Mouse (Mus musculus): ENCODE measurements around the gene Hnrnpd. TPM values are rescaled to one million over a fixed set of nuclear protein-coding genes. Genes with fewer than 3 reads are reported as not detected.

Gene Hnrnpd
- polyA plus RNA-seq, 1 experiment from 2014 or later: 445 TPM

DNA sequence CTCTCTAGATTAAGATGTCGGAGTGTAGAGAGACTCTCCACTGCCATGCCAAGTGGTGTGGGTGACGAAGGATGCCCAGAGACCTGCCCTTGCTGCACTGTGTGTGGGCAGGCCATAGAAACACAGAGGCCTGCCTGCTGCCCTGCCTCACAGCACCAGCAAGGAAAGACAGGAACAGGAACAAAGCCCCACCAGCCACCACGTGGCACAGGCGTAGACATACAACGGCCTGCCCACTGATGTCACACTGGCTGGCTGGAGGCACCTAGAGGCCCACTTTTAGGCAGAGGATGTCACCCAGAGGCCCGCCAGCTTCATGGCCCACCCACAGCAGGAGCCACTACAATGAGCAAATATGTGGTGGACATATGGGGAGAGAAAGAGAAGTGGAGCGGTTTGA, 21.3 kb upstream of the Hnrnpd start:
- no peaks in the 10 kb centered on the region for H3K9me3 ChIP-seq (replicated peaks)
- no peak overlapping the region for H3K27ac ChIP-seq
- no peak overlapping the region for H3K4me3 ChIP-seq
- ATAC-seq (ENCODE audit: low FRiP score): no peak
- H3K4me2 ChIP-seq (replicated peaks): no peak overlapping the region
- no peaks in the 10 kb centered on the region for H3K36me3 ChIP-seq
- no peaks in the 10 kb centered on the region; the same call in 1 of the 2 replicates for H3K27me3 ChIP-seq
- 0 out of 2 replicates have a peak, but pooled peaks cover 4% of the 10 kb centered on the region for H3K4me1 ChIP-seq
- 83% methylated on average over 7 of the region's 7 CpGs for WGBS
- no peak overlapping the region for H3K9ac ChIP-seq

DNA sequence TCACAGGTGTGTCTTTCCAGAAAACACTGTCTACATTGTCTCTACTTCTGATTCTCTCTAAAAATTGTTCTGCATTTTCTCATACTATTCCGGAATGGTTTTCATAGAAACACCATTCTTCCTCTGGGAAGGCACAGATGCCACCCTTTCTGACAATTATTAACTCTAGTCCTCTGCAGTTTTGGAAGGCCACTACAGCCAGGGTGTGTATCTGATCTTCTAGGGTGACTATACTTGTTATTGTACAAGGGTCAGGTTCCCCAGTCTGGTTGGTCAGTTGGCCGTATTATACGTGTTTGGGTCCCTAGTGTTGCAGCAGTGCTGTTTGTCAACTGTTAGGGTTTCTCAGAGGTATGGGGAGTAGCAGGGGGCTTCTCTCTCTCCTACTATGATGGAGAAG, 15.9 kb upstream of the Hnrnpd start:
- Histone ChIP-seq H3K9me3 (replicated peaks) (no peaks in the 10 kb centered on the region), H3K36me3 (no peaks in the 10 kb centered on the region), H3K9ac (no peak overlapping the region), H3K27ac (no peak overlapping the region), H3K27me3 (no peaks in the 10 kb centered on the region), H3K4me2 (replicated peaks) (no peak overlapping the region), H3K4me1 (no peaks in the 10 kb centered on the region), H3K4me3 (no peak overlapping the region)
- no peak for ATAC-seq (ENCODE audit: low FRiP score)
- 92% methylated on average over 3 of the region's 3 CpGs for WGBS

DNA sequence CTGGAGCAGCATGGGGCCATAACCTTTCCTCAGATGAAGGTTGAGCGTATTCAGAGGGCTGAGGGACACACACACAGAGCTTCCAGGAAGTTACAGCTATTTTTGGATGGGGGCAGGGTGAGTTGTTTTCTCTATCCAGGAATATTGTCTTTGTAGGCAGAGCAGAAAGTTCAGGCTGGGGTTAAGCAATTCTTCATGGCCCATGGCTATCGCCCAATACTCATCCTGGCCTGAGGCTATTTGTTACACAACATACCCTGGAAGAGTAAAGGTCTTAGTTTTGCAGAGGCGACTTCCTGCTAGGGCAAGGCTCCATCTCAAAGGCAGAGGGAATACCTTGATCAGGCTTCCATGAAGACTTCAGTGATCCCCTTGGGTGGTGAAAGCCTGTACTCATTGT, 15.4 kb upstream of the Hnrnpd start:
- 84% methylated on average over 3 of the region's 3 CpGs for WGBS

DNA sequence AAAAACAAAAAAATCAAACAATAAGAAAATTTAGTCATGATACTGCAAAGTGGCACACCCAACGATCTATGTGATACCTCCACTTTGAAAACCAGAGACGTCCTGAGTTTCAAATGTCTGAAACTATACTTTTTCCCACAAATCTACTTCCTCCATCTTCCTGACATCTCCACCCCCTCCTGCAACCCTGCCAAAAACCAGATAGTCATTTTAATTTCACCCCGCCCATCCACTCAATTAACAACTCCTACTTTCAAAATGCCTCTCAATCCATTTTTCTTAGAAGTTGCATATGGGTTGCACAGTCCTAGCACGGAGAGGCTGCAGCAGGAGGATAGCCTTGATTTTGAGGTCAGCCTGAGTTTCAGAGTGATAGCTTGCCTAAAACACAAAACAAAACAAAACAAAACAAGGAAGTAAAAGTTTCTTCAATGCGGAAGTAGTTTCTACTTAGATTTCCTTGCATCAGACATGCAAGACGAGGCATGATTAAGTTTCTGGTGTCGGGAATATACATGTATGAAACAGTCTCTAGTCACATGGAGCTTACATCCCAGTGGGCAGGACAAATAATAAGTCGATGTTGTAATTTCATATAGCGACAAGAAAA, 4.8 kb upstream of the Hnrnpd start:
- 0 out of 2 replicates have a peak, but pooled peaks cover 2% of the 10 kb centered on the region for H3K4me1 ChIP-seq
- ATAC-seq (ENCODE audit: low FRiP score): no peak
- no peaks in the 10 kb centered on the region for H3K36me3 ChIP-seq
- H3K4me3 ChIP-seq: no peak overlapping the region
- H3K9ac ChIP-seq: no peak overlapping the region
- 92% methylated on average over 9 of the region's 9 CpGs for WGBS
- H3K4me2 ChIP-seq (replicated peaks): no peak overlapping the region
- no peak overlapping the region for H3K27ac ChIP-seq
- no peaks in the 10 kb centered on the region for H3K27me3 ChIP-seq
- no peaks in the 10 kb centered on the region for H3K9me3 ChIP-seq (replicated peaks)

More for the DNA sequence above, 15.4 kb upstream of the Hnrnpd start:
- Histone ChIP-seq H3K9me3 (replicated peaks) (no peaks in the 10 kb centered on the region), H3K9ac (no peak overlapping the region), H3K27ac (no peak overlapping the region), H3K4me2 (replicated peaks) (no peak overlapping the region), H3K36me3 (no peaks in the 10 kb centered on the region), H3K27me3 (no peaks in the 10 kb centered on the region), H3K4me3 (no peak overlapping the region), H3K4me1 (no peaks in the 10 kb centered on the region)
- no peak for ATAC-seq (ENCODE audit: low FRiP score)

DNA sequence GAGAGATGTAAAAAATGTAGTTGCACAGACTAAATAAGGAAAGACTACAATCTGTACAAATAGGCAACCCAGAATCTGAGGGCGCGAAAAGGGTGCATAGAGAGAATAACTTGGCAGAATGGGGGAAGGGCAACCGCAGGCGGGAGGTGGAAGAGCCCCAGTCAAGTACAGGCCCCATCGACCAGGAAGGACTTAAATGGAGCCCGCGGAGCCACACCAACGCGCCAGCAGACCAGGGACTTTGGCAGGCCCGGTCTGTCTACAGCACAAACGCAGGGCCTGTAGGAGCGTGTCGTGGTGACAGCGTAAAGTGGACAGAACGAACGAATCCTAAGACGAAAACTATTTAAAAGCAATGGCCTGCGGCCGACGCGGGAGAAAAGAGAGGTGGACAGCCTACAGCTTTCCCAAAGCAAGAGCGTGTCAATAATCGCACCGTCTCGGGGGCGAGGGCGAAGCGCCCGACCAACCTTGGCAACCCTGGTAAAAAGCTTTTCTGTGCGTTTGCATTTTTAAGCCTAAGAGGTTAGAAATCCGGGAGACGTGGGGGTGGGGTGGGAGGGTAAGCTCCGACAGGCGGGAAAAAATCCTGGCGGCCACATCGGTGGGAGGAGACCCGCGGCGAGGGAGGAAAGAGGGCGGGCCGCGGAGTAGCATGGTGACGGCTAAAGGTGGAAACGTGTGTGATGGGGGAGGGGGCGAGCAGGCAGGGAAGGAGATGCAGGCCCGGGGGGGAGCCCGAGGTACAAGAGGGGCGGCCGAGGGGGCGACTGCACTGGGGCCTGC, 1.0 kb downstream of the Hnrnpd start:
- Histone ChIP-seq H3K36me3 (0 out of 2 replicates have a peak, but pooled peaks cover 3% of the 10 kb centered on the region), H3K27me3 (no peaks in the 10 kb centered on the region), H3K9ac (peak overlapping the region; percentile 98), H3K4me1 (peaks cover 34% of the 10 kb centered on the region), H3K9me3 (replicated peaks) (no peaks in the 10 kb centered on the region), H3K4me2 (replicated peaks) (peak overlapping the region; percentile 83), H3K4me3 (peak overlapping the region; percentile 91), H3K27ac (peak overlapping the region; percentile 99)
- WGBS: under 1% methylated on average over 49 of the region's 50 CpGs
- peak; percentile 33 for ATAC-seq (ENCODE audit: low FRiP score)

DNA sequence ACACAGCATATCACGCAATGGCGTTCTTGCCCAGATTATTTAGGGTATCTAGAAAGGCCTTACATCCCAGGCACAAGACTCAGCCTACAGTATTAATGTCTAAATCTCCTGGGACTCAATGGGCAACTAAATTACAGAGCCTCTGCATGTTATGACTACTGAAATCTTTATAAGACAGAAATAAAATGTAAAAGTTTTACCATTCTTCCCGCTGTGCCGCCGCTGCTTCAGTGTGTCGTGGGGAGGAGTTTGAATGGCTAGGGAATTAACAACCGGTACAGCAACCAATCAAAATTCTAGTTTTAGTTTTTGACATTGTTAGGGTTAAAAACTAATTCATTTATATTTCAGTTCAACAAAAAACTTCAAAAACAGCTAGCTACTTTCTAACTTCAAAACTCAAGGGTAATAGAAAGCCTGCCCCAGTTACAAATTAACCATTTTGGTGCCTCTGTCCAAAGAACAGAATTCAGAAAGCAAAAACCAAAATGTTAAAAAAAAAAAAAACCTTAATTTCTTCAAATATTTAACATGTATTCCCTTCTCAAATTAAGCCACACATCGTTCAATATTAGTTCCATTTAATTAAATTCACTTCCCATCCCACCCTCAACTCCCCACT, 2.3 kb downstream of the Hnrnpd start:
- Histone ChIP-seq H3K9ac (peak overlapping the region; percentile 98), H3K36me3 (0 out of 2 replicates have a peak, but pooled peaks cover 3% of the 10 kb centered on the region), H3K4me1 (peaks cover 34% of the 10 kb centered on the region), H3K27ac (no peak overlapping the region), H3K4me2 (replicated peaks) (peak overlapping the region; percentile 83), H3K27me3 (no peaks in the 10 kb centered on the region), H3K9me3 (replicated peaks) (no peaks in the 10 kb centered on the region), H3K4me3 (peak overlapping the region; percentile 91)
- WGBS: 18% methylated on average over 8 of the region's 8 CpGs
- no peak for ATAC-seq (ENCODE audit: low FRiP score)

DNA sequence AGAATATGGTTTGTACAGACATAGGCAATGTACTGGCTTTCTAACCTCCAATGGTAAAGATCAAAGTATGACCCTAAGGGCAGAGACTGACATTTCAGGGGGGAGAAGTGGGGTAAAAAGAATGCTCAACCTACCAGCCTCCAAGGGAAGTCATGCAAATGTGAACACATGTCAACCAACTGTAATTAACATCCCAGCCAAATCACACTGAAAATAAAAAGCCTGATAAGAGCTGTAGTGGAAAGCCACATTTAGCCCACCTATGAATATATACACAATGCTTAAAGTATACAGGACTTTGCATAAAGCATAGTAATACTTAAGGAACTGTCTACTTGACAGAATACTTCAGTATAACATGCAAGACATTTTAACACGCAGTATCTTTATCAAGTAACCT, 3.0 kb downstream of the Hnrnpd start:
- Histone ChIP-seq H3K4me2 (replicated peaks) (peak overlapping the region; percentile 83), H3K36me3 (0 out of 2 replicates have a peak, but pooled peaks cover 5% of the 10 kb centered on the region), H3K9ac (no peak overlapping the region), H3K9me3 (replicated peaks) (no peaks in the 10 kb centered on the region), H3K27me3 (no peaks in the 10 kb centered on the region), H3K4me1 (peaks cover 34% of the 10 kb centered on the region), H3K4me3 (peak overlapping the region; percentile 21), H3K27ac (no peak overlapping the region)
- ATAC-seq (ENCODE audit: low FRiP score): no peak
- WGBS: 67% methylated on average over 1 of the region's 1 CpGs

DNA sequence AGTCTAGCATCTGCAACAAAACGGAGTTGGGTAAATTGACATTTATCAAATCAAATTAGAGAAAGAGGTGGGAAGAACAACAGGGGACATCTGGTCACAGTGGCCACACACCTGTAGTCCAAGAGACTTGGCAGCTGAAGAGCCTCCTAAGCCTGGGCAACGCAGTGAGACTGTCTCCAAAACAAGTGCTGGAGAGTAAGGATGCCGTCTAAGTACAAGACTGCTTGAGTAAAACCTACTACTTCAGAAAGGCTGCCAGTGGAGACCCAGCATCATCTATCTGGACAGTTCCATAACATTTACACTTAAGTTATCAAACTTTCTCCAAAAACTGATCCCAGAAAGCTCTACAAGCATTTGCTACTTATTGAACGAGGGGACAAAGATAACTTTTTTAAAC, 3.7 kb downstream of the Hnrnpd start:
- no peak overlapping the region for H3K27ac ChIP-seq
- 0 out of 2 replicates have a peak, but pooled peaks cover 11% of the 10 kb centered on the region for H3K36me3 ChIP-seq
- peaks cover 34% of the 10 kb centered on the region for H3K4me1 ChIP-seq
- WGBS: 68% methylated on average over 4 of the region's 4 CpGs
- H3K9me3 ChIP-seq (replicated peaks): no peaks in the 10 kb centered on the region
- H3K27me3 ChIP-seq: no peaks in the 10 kb centered on the region
- ATAC-seq (ENCODE audit: low FRiP score): no peak
- peak overlapping the region; percentile 34 for H3K4me2 ChIP-seq (replicated peaks)
- H3K4me3 ChIP-seq: no peak overlapping the region
- H3K9ac ChIP-seq: no peak overlapping the region

DNA sequence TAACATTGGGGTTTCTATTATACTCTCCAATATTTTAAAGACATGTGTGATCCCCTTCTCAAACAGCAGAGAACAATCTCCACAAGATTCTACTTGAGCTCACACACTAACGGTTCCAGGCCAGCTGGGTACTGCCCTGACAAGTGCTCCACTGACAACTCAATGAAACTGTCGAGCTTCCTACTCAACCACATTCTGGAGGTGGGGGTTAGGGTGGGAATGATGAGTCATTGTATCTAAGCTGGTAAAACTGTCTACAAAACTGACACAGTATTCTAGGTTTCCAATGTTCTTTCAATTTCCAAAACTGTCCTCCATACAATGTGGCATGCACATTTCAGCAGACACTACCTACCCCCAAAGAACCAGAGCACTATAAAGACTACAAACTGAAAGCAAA, 4.8 kb downstream of the Hnrnpd start:
- H3K27ac ChIP-seq: no peak overlapping the region
- H3K9ac ChIP-seq: no peak overlapping the region
- peaks cover 32% of the 10 kb centered on the region for H3K4me1 ChIP-seq
- no peak overlapping the region for H3K4me3 ChIP-seq
- 35% methylated on average over 2 of the region's 2 CpGs for WGBS
- H3K27me3 ChIP-seq: no peaks in the 10 kb centered on the region
- H3K36me3 ChIP-seq: 0 out of 2 replicates have a peak, but pooled peaks cover 11% of the 10 kb centered on the region
- H3K4me2 ChIP-seq (replicated peaks): peak overlapping the region; percentile 14; the same call in 1 of the 2 replicates
- H3K9me3 ChIP-seq (replicated peaks): no peaks in the 10 kb centered on the region
- no peak for ATAC-seq (ENCODE audit: low FRiP score)

DNA sequence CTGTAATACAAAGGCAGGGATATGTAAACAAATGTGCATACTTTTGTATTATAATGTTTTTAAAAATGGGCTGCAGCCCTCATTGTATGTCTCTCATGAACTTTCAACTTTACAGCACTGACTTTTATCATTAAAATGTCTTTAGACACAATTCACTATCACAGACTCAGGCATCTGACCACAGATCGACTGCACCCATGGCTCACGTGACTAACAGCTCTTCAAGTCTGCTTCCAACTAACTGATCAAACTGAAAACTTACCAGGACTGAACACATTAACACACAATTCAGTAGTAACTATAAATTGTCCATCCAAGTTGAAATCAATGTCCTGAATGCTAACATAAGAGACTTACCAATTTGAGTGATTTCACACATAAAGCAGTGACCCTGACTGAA, 18.8 kb downstream of the Hnrnpd start:
- Histone ChIP-seq H3K27ac (no peak overlapping the region), H3K4me1 (no peaks in the 10 kb centered on the region), H3K4me2 (replicated peaks) (no peak overlapping the region), H3K36me3 (peaks cover 50% of the 10 kb centered on the region), H3K9me3 (replicated peaks) (no peaks in the 10 kb centered on the region), H3K9ac (no peak overlapping the region), H3K4me3 (no peak overlapping the region), H3K27me3 (no peaks in the 10 kb centered on the region)
- 91% methylated on average over 2 of the region's 2 CpGs for WGBS
- no peak for ATAC-seq (ENCODE audit: low FRiP score)

DNA sequence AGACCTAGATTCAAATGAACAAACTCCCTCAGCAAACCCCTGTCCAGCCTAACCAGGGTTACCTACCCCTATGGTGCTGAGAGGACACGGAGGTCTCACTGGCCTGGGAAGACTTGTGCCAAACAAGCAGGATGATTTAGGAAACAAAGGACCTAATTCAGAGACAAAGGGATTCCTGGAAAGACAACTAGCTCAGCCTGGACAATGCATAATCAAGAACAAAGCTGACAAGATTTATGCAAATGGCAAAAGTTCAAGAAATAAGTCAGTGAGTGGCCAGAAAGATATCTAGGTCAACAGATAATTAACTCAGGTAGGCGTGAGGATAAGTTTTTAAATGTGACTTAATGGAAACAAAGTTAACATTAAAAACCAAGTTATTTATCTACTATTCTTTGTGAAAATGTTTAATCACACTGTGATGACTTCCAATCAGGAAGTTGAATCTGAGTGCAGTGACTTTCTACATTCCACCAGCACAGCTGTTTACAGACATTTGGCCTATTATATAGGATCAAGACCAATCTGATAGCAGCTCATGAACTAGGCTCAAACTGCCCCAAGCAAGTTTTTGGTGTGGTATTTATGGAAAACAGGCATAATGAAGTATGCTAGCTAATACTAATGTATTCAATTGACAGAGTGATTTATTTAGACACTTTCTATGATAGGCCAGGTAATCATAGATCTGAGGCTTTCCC, 19.4 kb downstream of the Hnrnpd start:
- peaks cover 2% of the 10 kb centered on the region; the same call in 1 of the 2 replicates for H3K4me1 ChIP-seq
- 81% methylated on average over 2 of the region's 2 CpGs for WGBS
- H3K9ac ChIP-seq: no peak overlapping the region
- no peak overlapping the region for H3K4me2 ChIP-seq (replicated peaks)
- no peak overlapping the region for H3K4me3 ChIP-seq
- H3K27me3 ChIP-seq: no peaks in the 10 kb centered on the region
- no peak overlapping the region for H3K27ac ChIP-seq
- peaks cover 46% of the 10 kb centered on the region for H3K36me3 ChIP-seq
- no peak for ATAC-seq (ENCODE audit: low FRiP score)
- no peaks in the 10 kb centered on the region for H3K9me3 ChIP-seq (replicated peaks)

DNA sequence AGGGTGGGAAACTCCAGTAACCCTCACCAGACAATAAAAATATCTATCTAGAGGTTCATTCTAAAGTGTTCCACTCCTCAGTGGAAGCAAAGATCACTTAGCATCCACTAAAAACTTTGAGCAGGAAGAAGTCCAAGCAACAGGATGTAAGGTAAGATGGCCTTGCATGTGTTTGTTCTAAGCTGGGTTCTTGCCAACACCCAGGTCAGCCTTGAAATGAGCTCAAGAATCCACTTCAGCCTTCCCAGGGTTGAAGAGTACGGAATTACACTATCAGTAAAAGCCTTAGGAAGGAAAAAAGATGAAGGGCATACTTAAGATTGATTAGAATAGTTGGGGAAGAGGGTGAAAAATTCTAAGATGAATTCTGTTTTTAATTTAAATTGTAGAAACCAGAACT, 20.1 kb downstream of the Hnrnpd start:
- Histone ChIP-seq H3K9me3 (replicated peaks) (no peaks in the 10 kb centered on the region), H3K27me3 (no peaks in the 10 kb centered on the region), H3K4me3 (no peak overlapping the region), H3K36me3 (peaks cover 39% of the 10 kb centered on the region), H3K4me1 (peaks cover 7% of the 10 kb centered on the region; the same call in 1 of the 2 replicates), H3K27ac (no peak overlapping the region), H3K9ac (no peak overlapping the region), H3K4me2 (replicated peaks) (no peak overlapping the region)
- 100% methylated on average over 1 of the region's 1 CpGs for WGBS
- no peak for ATAC-seq (ENCODE audit: low FRiP score)

All from hindbrain, embryonic 12.5 days (tissue).